Mouse (Mus musculus): ENCODE measurements around the gene Blnk. TPM values are rescaled to one million over a fixed set of nuclear protein-coding genes. Genes with fewer than 3 reads are reported as not detected.

The Blnk gene
- total and polyA plus RNA-seq, 2 experiments from 2014 or later, result 0.26 TPM; not detected in 1

- H3K4me2 ChIP-seq (ENCODE audit: low read depth, low read length), result no peak overlapping the region
- peaks cover 66% of the 10 kb centered on the region for H3K27me3 ChIP-seq (ENCODE audit: control insufficient read depth, insufficient read depth, low read length)
- H3K9ac ChIP-seq (replicated peaks; ENCODE audit: low read depth, low read length), result no peak overlapping the region
- no peak for ATAC-seq (ENCODE audit: insufficient read depth, low read depth)
- peaks cover 5% of the 10 kb centered on the region for H3K9me3 ChIP-seq (replicated peaks; ENCODE audit: control insufficient read depth, low read length)
- DNase-seq (ENCODE audit: low spot score), result no peak
- H3K36me3 ChIP-seq (replicated peaks; ENCODE audit: control insufficient read depth, insufficient read depth, low read length), result no peaks in the 10 kb centered on the region
- H3K4me3 ChIP-seq (ENCODE audit: low read depth, low read length), result no peak overlapping the region
- H3K27ac ChIP-seq (ENCODE audit: low read depth), result no peak overlapping the region
- TF ChIP-seq CTCF (IDR thresholded peaks at IDR 0.05; ENCODE audit: low read depth), result no peak
- TF ChIP-seq EP300 (IDR thresholded peaks at IDR 0.05; ENCODE audit: low read depth), result no peak
- H3K4me1 ChIP-seq (ENCODE audit: control insufficient read depth, insufficient read depth), result no peaks in the 10 kb centered on the region
- WGBS, result 79% methylated on average over 1 of the region's 1 CpGs
Measured at GRCm38 (mm10) chr19:40888887-40889286, 105.4 kb downstream of the Blnk start.

- no peak for DNase-seq (ENCODE audit: low spot score)
- Histone ChIP-seq H3K4me3 (ENCODE audit: low read depth, low read length) (no peak overlapping the region), H3K4me2 (ENCODE audit: low read depth, low read length) (no peak overlapping the region), H3K36me3 (replicated peaks; ENCODE audit: control insufficient read depth, insufficient read depth, low read length) (no peaks in the 10 kb centered on the region), H3K4me1 (ENCODE audit: control insufficient read depth, insufficient read depth) (no peaks in the 10 kb centered on the region), H3K9me3 (replicated peaks; ENCODE audit: control insufficient read depth, low read length) (no peaks in the 10 kb centered on the region), H3K9ac (replicated peaks; ENCODE audit: low read depth, low read length) (no peak overlapping the region), H3K27me3 (ENCODE audit: control insufficient read depth, insufficient read depth, low read length) (peaks cover 70% of the 10 kb centered on the region), H3K27ac (ENCODE audit: low read depth) (no peak overlapping the region)
- TF ChIP-seq EP300 (IDR thresholded peaks at IDR 0.05; ENCODE audit: low read depth) (no peak), CTCF (IDR thresholded peaks at IDR 0.05; ENCODE audit: low read depth) (no peak)
- no peak for ATAC-seq (ENCODE audit: insufficient read depth, low read depth)
- WGBS, result 74% methylated on average over 4 of the region's 4 CpGs
Measured at GRCm38 (mm10) chr19:40881700-40882099, 112.6 kb downstream of the Blnk start.

Small RNAs within 50 kb of the gene (microRNA-seq; reads per million reads assigned to microRNA genes)
- gene Mir8092, result not detected

Other genes with a start within 250 kb of the Blnk start
- not detected in 2 replicates for gene Cc2d2b, start 245.8 kb downstream of the Blnk start, total RNA-seq (2014; rRNA removed; ENCODE audit: low replicate concordance)
- gene Cc2d2b, start 245.8 kb downstream of the Blnk start, polyA plus RNA-seq (2015; fragmentation: Nextera tagmentation; extraction: Ambion mirVana), result 0.05 TPM in 1 of 2 replicates, not detected in the other
- 2.4 and 2.7 TPM in 2 replicates for gene Ccnj, start 163.3 kb downstream of the Blnk start, total RNA-seq (2014; rRNA removed; ENCODE audit: low replicate concordance)
- 4.1 and 5.0 TPM in 2 replicates for gene Ccnj, start 163.3 kb downstream of the Blnk start, polyA plus RNA-seq (2015; fragmentation: Nextera tagmentation; extraction: Ambion mirVana)
- gene Zfp518a, start 99.8 kb downstream of the Blnk start, total RNA-seq (2014; rRNA removed; ENCODE audit: low replicate concordance), result 3.7 and 10.1 TPM in 2 replicates
- 5.0 and 5.1 TPM in 2 replicates for gene Zfp518a, start 99.8 kb downstream of the Blnk start, polyA plus RNA-seq (2015; fragmentation: Nextera tagmentation; extraction: Ambion mirVana)
- gene Dntt, start 34.7 kb upstream of the Blnk start, total RNA-seq (2014; rRNA removed; ENCODE audit: low replicate concordance), result not detected in 2 replicates
- gene Dntt, start 34.7 kb upstream of the Blnk start, polyA plus RNA-seq (2015; fragmentation: Nextera tagmentation; extraction: Ambion mirVana), result not detected in 2 replicates
- gene Opalin, start 82.6 kb upstream of the Blnk start, total RNA-seq (2014; rRNA removed; ENCODE audit: low replicate concordance), result not detected in 2 replicates
- gene Opalin, start 82.6 kb upstream of the Blnk start, polyA plus RNA-seq (2015; fragmentation: Nextera tagmentation; extraction: Ambion mirVana), result not detected in 2 replicates
- gene Tll2, start 212.3 kb upstream of the Blnk start, total RNA-seq (2014; rRNA removed; ENCODE audit: low replicate concordance), result 0.15 TPM in 1 of 2 replicates, not detected in the other
- 0.07 and 0.15 TPM in 2 replicates for gene Tll2, start 212.3 kb upstream of the Blnk start, polyA plus RNA-seq (2015; fragmentation: Nextera tagmentation; extraction: Ambion mirVana)